Mouse (Mus musculus): Measurements from ENCODE around the gene Diras2.
"Not testable (repeated sequence)": the region's sequence is repeated elsewhere in the genome, so short reads cannot be mapped to it uniquely, and the experiment has no call there.

The Diras2 gene

GRCm38 (mm10) chr13:52519425-52519824 is 11.7 kb downstream of the Diras2 start:
- in situ Hi-C loops (cut with MboI, MseI): no loop called here

GRCm38 (mm10) chr13:52518377-52518776 is 12.7 kb downstream of the Diras2 start:
- in situ Hi-C loops (cut with MboI, MseI): no loop called here

GRCm38 (mm10) chr13:52517021-52517420 is 14.1 kb downstream of the Diras2 start:
- in situ Hi-C loops (cut with MboI, MseI): no loop called here

- in situ Hi-C loops (cut with MboI, MseI): no loop called here
Observed at GRCm38 (mm10) chr13:52516561-52516960, 14.5 kb downstream of the Diras2 start.

GRCm38 (mm10) chr13:52516051-52516450 is 15.0 kb downstream of the Diras2 start:
- in situ Hi-C loops (cut with MboI, MseI): no loop called here

GRCm38 (mm10) chr13:52513554-52513953 is 17.5 kb downstream of the Diras2 start:
- in situ Hi-C loops (cut with MboI, MseI): no loop called here

- in situ Hi-C loops (cut with MboI, MseI): no loop called here
Observed at GRCm38 (mm10) chr13:52512356-52512755, 18.7 kb downstream of the Diras2 start.

GRCm38 (mm10) chr13:52510172-52510880 is 20.8 kb downstream of the Diras2 start:
- in situ Hi-C loops (cut with MboI, MseI): no loop called here

GRCm38 (mm10) chr13:52507460-52508293 is 23.4 kb downstream of the Diras2 start:
- in situ Hi-C loops (cut with MboI, MseI): no loop called here

GRCm38 (mm10) chr13:52506822-52507221 is 24.3 kb downstream of the Diras2 start:
- in situ Hi-C loops (cut with MboI, MseI): not testable (repeated sequence)

GRCm38 (mm10) chr13:52505683-52506285 is 25.3 kb downstream of the Diras2 start:
- in situ Hi-C loops (cut with MboI, MseI): not testable (repeated sequence)

GRCm38 (mm10) chr13:52501686-52502085 is 29.4 kb downstream of the Diras2 start:
- in situ Hi-C loops (cut with MboI, MseI): no loop called here

- in situ Hi-C loops (cut with MboI, MseI): no loop called here
Observed at GRCm38 (mm10) chr13:52497029-52497550, 34.0 kb downstream of the Diras2 start.

- in situ Hi-C loops (cut with MboI, MseI): no loop called here
Observed at GRCm38 (mm10) chr13:52488821-52489220, 42.3 kb downstream of the Diras2 start.

GRCm38 (mm10) chr13:52484064-52484463 is 47.0 kb downstream of the Diras2 start:
- in situ Hi-C loops (cut with MboI, MseI): no loop called here

GRCm38 (mm10) chr13:52481786-52482185 is 49.3 kb downstream of the Diras2 start:
- in situ Hi-C loops (cut with MboI, MseI): no loop called here

- in situ Hi-C loops (cut with MboI, MseI): loop anchor here (10.0 kb wide), 1 partner anchor 204 kb away; no protein-coding TSS in a partner anchor
Observed at GRCm38 (mm10) chr13:52479146-52479545, 51.9 kb downstream of the Diras2 start.

- in situ Hi-C loops (cut with MboI, MseI): loop anchor here (10.0 kb wide), 1 partner anchor 202 kb away; no protein-coding TSS in a partner anchor
Observed at GRCm38 (mm10) chr13:52476998-52477601, 54.0 kb downstream of the Diras2 start.

GRCm38 (mm10) chr13:52476222-52476621 is 54.9 kb downstream of the Diras2 start:
- in situ Hi-C loops (cut with MboI, MseI): loop anchor here (10.0 kb wide), 1 partner anchor 201 kb away; no protein-coding TSS in a partner anchor

GRCm38 (mm10) chr13:52475264-52475663 is 55.8 kb downstream of the Diras2 start:
- in situ Hi-C loops (cut with MboI, MseI): loop anchor here (10.0 kb wide), 1 partner anchor 200 kb away; no protein-coding TSS in a partner anchor

- in situ Hi-C loops (cut with MboI, MseI): loop anchor here (10.0 kb wide), 1 partner anchor 200 kb away; no protein-coding TSS in a partner anchor
Observed at GRCm38 (mm10) chr13:52474807-52475206, 56.3 kb downstream of the Diras2 start.
